Mouse (Mus musculus): ENCODE data around the gene Hist1h3e.
"Not testable (repeated sequence)": the region's sequence is repeated elsewhere in the genome, so short reads cannot be mapped to it uniquely, and the experiment has no call there.

Hist1h3e gene

DNA sequence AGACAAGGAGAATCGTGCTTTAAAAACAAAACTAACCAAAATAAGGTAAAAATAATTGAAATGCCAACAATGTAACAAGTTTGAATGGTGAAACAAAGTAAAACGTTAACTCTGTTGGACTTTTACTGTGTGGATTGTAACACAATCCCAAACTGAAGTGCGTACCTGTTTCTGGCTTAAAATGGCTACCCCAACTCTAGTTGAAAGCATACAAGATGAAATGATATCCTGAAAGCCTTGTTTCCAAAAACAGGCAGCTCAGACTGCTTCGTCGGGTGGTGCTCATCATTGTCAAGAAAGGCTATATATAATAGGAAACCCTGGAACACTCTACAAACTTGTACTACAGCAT is 662 bp downstream of the Hist1h3e start:
- DNase-seq, result not testable (repeated sequence)

DNA sequence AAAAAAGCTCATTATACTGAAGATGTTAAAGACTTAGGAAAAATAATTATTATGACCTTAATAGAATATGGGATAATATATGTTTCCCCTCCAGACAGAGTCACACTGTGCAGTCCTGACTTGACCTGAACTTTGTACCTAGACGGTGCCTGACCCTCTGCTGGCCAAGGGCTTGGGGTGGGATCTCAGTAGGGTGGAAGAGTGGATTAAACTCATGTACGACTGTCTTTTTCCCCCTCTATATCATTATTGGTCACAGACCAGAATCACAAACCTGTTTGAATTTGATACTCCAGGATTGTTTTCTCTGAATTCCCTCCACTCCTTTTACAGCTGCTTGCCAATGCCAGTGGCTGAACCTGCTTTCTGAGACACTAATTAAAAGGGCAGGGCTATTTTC is 1.5 kb downstream of the Hist1h3e start:
- not testable (repeated sequence) for DNase-seq

DNA sequence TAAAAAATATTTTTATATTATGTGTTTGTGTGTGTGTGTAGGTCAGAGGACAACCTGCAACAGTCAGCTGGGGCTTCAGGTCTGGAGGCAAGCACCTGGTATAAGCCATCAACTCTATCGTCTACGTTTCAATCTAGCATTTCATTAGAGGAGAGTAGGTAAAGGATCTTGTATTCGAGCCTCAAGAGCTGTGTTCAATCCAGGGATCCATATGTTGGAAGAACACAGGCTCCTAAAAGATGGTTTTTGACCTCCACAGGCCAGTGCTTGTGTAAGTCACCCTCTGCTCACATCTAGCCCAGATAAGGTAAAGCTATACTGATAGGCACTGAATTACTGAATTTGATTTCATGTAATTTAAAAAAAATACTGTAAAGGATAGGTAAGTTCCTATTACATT is 5.3 kb downstream of the Hist1h3e start:
- DNase-seq, result no peak

DNA sequence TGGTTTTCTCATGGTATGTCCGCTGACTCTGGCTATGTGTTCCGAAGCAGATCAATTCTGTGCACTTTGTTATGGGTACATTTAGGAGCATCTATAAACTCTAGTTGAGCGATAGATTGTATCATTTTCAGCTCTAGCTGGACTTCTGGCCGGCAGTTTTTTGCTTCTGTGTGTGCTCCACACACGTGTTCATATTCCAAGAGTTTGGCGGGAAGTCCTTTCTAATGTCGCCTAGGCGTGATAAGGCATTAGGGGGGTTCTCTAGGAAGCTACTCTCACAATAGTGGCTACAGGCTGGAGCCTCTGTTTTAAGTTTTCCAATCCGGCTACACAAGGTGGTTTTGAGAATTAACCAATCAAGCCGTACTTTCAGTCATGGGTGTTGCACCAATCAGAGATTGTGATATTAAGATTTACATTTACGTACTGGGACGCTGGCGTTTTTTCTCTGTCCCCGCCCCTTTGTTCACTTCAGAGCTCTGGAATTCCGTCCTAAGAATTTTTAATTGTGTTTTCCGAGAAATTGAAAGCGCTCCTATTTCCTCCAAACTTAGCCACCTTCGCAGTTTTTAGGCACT is 6.2 kb downstream of the Hist1h3e start:
- DNase-seq, result peak; percentile 64 to 77

DNA sequence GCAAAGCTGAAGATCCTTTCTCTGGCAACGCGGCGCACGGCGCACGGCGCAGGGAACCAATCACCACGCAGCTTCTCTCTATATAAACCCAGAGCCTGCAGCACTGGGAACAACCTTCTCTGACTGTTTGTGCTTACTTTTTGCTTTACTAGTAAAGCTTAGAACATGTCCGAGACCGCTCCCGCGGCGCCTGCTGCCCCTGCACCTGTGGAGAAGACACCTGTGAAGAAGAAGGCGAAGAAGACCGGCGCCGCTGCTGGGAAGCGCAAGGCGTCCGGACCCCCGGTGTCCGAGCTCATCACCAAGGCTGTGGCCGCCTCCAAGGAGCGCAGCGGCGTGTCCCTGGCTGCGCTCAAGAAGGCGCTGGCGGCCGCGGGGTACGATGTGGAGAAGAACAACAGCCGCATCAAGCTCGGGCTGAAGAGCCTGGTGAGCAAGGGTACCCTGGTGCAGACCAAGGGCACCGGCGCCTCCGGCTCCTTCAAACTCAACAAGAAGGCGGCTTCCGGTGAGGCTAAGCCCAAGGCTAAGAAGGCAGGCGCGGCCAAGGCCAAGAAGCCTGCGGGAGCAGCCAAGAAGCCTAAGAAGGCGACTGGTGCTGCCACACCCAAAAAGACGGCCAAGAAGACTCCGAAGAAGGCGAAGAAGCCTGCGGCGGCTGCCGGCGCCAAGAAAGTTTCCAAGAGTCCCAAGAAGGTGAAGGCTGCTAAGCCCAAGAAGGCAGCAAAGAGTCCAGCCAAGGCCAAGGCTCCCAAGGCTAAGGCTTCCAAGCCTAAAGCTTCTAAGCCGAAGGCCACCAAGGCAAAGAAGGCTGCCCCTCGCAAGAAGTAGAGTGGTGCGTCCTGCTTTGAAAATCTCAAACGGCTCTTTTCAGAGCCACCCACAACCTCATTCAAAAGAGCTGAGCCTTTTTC is 7.0 kb downstream of the Hist1h3e start:
- DNase-seq, result peak; percentile 77 to 83

DNA sequence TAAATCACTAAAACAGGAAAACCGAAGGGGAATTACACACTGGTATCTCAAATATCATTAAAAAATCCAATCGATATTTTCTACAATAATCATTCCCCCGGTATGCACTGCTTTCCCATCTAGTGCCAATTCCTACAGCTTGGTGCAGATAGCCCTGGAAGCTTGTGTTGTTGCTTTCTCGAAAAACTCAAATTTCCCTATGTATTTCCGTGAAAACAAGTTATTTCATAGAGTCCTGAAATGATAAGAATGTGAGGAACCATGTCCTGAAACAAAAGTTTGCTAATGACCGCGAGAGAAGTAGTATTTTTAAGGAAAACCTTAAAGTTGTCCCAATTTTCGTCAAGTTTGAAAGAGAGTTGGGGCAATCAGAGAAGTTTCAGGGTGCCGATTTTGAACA is 7.8 kb downstream of the Hist1h3e start:
- DNase-seq, result no peak

DNA sequence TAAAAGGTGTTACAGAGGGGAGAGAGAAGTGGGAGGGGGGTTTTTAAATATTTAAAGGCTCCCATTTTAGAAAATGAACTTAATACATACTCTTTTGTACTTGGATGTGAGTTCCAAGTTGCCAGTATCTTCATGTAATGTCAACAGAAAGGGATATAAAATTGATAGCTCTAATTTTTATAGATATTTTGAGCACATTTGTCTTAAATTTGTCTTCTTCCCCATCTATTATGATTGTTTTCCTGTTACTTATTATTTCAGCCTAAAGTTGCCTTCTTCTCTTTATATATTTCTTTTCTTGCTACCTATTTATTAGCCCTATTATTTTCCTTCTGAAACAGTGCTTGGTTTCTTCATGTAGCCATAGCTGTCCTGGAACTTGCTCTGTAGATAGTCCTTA is 9.2 kb downstream of the Hist1h3e start, which contains the start of gene Hist1h1d:
Hist1h1d (plus strand) TSS at position 301 of the 400 bp plus-strand sequence.
- DNase-seq, result no peak

DNA sequence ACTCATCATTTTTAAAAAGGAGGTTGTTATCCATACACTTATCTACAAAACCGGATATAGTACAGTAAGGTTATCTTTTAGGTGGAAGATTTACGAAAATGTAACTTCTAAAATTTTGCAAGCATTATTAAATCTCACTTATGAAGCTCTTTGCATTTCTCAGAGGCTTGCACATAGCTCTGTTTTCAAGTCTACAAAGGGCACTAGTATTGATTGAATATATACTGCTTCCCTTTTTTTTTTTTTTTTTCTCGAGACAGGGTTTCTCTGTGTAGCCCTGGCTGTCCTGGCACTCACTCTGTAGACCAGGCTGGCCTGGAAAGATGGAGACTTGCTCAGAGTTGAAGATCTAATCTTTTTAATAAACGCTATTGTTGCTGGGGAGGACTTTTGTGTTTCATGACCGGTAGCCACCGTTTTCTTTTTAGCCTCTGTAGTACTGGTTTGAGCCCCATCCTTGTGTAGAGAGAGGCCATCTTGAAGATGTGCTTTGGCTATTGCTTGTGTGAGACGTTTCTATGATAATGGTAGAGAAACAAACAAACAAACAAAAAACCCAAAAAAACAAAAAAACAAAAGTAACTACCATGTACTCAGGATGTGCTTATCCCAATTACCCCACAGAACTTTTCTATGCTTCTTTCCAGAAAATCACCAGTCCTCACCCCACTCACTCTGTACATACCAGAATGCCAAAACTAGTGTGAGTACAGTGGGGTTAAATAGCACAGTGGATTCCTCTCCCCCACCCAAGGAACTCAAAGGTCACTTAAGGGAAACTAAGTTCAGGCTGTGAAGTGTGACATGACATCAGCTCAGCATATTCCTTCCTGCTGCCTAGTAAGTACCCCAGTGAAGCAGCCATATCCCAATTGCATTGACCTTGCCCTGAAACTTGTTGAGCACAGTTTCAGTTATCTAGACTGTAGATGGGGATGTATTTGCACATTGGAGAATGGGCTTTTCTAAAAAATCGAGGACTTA is 9.9 kb downstream of the Hist1h3e start:
- no peak for DNase-seq

DNA sequence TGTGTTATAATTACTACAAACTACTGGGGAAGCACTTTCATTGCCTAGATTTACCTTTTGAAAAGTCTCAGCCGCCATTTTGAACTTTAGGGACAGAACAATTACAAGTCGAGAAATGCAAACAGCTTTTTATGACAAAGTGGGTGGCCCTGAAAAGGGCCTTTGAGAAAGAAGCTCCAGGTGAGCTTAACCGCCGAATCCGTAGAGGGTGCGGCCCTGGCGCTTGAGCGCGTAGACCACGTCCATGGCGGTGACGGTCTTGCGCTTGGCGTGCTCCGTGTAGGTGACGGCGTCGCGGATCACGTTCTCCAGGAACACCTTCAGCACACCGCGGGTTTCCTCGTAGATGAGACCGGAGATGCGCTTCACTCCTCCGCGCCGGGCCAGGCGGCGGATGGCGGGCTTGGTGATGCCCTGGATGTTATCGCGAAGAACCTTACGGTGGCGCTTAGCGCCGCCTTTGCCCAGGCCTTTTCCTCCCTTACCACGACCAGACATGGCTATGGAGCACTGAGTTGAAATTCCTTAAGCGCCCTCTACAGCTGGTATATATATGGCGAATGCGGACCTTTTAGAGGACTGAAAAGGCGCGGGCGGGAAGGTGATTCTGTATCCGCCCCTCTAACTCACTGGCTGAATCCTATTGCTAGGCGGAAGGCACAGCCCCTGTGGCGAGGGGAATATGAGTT is 10.9 kb downstream of the Hist1h3e start, which contains the start of gene Hist1h4f:
Hist1h4f (minus strand) TSS at position 503 of the 689 bp plus-strand sequence.
- peak; percentile 87 to 89 for DNase-seq

DNA sequence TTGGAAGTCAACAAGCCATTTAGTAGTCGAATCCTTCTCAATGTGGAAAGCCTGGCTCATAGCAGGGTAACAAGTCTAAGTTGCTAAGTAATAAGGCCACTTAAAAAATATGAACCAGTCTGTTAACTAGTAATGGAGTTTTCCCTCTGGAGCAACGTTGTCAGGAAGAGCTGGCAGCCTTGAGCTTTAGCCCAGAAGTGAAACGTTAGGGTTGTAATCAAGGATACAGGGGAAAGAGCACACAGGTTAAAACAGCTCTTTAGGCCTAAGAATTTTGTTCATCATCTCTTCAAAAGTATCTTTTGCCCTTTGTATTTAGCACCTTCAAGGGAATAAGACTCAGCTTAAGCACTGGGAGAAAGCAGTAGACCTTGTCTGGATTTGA is 11.4 kb downstream of the Hist1h3e start:
- no peak for DNase-seq

DNA sequence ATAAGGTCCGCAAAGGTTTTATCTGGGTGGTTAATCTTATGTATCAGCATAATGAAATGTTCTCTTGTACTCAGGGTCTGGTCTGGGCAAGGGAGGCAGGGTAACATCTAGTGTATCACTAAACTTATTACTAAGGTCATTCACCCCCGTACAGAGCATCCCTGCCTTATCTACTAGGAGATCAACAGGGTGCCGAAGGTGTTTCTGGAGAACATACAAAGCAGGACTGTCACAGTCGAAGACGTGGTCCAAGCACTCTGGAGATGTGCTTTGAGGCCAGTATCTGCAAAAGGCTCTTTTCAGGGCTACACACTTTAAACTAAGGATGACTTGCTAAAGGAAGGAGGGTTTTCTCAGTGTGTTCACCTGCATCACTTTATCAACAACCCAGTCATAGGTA is 15.5 kb downstream of the Hist1h3e start:
- DNase-seq, result no peak

DNA sequence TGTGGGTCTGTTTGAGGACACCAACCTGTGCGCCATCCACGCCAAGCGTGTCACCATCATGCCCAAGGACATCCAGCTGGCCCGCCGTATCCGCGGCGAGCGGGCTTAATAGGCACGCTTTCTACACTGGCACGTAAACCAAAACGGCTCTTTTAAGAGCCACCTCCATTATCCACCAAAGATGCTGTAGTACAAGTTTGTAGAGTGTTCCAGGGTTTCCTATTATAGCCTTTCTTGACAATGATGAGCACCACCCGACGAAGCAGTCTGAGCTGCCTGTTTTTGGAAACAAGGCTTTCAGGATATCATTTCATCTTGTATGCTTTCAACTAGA is 17.4 kb downstream of the Hist1h3e start:
- DNase-seq, result peak; percentile 26 to 35

DNA sequence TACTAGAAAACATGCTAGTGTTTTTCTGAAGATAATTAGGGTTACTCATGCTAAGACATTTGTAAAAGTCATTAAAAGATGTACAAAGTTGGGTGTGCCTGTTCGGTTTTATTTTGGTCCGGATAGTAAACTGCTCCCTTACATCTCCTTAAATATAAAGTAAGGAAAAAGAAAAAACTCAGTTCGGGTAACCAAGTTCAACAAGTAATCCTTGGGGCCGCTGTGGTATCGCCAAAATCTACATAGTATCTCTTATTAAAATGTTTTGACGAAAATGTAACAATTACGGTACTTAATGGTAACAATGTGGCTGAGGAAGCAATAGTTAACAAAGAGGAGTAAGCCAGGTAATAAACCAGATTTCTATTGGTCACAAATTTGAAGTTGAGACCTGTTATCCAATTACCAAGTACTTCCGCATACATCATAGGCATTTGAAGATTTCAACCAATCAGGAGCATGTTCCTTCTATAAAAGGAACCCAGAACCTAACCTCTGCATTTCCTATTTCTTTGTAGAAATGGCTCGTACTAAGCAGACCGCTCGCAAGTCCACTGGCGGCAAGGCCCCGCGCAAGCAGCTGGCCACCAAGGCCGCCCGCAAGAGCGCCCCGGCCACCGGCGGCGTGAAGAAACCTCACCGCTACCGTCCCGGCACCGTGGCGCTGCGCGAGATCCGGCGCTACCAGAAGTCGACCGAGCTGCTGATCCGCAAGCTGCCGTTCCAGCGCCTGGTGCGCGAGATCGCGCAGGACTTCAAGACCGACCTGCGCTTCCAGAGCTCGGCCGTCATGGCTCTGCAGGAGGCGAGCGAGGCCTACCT is 18.0 kb downstream of the Hist1h3e start, which contains the start of gene Hist1h3f:
Hist1h3f (plus strand) TSS at position 88 of the 822 bp plus-strand sequence.
- DNase-seq, result peak; percentile 69 to 78

DNA sequence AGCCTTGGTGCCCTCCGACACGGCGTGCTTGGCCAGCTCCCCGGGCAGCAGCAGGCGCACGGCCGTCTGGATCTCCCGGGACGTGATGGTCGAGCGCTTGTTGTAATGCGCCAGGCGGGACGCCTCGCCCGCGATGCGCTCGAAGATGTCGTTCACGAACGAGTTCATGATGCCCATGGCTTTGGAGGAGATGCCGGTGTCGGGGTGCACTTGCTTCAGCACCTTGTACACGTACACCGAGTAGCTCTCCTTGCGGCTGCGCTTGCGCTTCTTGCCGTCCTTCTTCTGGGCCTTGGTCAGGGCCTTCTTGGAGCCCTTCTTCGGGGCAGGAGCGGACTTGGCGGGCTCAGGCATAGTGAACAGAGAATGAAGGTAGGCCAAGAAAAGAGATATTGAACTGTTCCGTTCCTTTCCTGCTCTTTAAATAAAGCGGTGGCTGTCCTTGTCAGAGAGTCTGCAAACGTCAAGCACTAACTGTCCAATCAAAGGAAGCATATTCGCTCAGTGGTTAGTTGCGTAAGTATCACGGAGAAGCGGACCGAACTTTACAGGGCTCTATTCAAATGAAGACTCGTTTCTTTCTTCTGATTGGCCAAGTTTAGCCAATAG is 19.1 kb downstream of the Hist1h3e start, which contains the start of gene Hist1h2bh:
Hist1h2bh (minus strand) TSS at position 394 of the 609 bp plus-strand sequence.
- peak; percentile 42 to 54 for DNase-seq

DNA sequence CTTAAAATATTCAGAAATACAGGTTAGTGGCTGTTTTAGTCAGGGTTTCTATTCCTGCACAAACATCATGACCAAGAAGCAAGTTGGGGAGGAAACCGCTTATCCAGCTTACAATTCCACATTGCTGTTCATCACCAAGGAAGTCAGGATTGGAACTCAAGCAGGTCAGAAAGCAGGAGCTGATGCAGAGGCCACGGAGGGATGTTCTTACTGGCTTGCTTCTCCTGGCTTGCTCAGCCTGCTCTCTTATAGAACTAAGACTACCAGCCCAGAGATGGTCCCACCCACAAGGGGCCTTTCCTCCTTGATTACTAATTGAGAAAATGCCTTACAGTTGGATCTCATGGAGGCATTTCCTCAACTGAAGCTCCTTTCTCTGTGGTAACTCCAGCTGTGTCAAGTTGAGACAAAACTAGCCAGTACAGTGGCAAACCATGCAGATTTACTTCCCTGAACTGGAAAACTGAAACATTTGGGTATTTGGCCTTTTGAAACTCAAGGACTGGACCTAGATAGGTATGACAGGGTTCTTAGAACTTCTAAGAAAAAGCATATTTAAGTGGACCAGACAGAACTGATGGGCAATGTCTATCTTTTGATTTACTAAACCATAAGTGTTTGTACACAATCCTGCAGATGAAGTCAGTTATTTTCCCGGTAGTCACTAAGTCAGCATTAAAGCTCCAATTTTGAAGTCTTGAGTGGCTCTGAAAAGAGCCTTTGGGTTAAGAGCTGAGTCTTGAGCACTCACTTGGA is 19.8 kb downstream of the Hist1h3e start:
- DNase-seq, result not testable (repeated sequence)

DNA sequence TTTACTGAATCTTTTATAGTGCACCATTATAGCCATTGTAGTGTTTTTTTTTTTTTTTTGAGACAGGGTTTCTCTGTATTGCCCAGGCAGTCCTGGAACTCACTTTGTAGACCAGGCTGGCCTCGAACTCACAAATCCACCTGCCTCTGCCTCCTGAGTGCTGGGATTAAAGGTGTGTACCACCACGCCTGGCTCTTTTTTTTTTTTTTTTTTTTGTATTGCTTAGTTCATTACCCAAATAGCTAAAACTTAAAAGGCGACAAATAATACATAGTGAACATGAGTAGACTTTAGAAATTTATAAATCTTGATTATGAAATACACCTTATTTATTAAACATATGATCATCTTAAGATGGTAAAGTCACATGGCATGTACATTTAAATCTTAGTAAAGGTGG is 20.7 kb downstream of the Hist1h3e start:
- no peak for DNase-seq

DNA sequence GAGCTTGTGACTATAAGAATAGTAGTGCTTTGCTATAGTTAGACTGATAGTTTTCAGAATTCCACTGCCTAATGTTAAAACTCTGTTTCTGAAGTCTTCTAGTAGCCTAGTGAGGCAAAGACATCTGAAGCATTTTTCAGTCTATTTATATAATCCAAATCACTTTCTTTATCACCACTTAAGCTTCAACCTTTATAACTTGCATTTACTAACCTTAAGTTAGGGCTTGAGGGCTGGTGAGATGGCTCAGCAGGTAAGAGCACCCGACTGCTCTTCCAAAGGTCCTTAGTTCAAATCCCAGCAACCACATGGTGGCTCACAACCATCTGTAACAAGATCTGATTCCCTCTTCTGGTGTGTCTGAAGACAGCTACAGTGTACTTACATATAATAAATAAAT is 22.3 kb downstream of the Hist1h3e start:
- DNase-seq, result not testable (repeated sequence)

DNA sequence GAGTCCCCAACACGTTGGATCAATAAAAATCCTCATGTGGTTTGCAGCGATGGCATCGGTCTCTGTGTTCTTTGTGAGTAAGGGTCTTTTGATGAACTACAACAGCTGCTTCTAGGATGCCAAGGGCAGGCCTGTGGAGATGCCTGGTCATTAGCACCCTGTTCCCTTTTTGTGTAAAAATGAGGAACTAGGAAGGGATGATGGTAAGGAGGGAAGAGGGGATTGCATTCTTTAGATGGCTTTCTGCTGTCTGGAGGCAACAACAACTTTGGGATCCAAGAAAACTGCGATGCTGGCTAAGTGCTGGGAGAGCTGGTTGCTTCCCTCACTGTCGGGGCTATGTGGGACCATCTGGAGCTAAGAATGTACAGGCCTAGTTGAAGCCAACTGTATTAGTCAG is 23.9 kb downstream of the Hist1h3e start:
- no peak for DNase-seq

DNA sequence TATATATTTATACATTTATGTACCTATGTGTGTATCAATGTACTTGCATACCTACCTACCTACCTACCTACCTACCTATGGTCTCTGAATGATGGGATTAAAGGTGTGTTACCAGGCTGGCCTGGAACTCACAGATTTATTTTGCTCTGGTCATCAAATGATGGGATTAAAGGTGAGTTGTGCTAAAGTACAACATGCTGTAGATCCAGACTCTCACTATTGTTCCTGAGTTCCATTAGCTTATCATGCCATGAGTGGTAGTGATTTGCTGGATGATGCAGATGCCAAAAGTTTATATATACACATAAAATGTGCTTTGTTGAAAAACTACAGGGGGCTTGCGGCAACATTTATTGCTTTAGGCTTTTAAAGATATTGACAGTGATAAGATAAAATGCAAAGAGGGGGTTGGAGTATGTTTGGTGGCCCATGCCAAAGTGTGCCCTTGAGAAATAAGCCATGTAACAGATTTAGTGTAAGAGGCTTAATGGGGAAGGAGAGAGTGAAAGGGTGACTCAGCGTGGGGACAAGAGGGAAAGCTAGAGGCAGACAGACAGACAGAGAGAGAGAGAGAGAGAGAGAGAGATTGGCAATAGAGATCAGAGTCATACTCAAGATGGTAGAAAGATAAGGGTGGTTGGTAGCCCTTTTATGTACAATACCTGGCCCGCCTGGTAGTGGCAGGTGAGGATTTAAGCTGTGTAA is 25.0 kb downstream of the Hist1h3e start:
- DNase-seq, result no peak
